Mouse (Mus musculus) NIH3T3 (cell line): ENCODE measurements around the gene Acox2.
"Not testable (repeated sequence)": the region's sequence is repeated elsewhere in the genome, so short reads cannot be mapped to it uniquely, and the experiment has no call there.

ENCODE experiments used
- DNase-seq: peaks from one replicate; pipeline ENCODE4 v3.0.0-alpha.2; 2012; ENCODE audit warnings: low read depth

Gene Acox2

DNA sequence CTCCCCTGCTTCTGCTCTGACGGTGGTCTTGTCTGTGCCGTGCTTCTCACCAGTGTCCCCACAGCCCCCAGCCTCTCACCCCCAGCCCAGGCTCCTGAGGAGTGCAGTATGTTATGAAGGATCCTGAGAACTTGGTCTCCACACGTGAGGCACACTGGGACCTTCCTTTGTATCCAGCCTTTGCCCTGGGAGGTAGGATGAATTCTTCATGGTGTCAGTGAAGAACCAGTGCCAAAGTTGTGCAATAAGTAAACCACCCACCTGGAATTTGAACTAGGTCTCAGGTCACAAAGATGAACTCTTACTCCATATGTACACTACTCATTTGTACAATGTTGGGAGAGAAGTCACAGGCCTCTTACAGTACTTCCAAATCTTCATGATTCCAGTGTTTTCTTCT is at the start of gene Acox2:
Gene Acox2 (minus strand): TSS at position 188 of the 400 bp plus-strand sequence.
- DNase-seq = no peak

DNA sequence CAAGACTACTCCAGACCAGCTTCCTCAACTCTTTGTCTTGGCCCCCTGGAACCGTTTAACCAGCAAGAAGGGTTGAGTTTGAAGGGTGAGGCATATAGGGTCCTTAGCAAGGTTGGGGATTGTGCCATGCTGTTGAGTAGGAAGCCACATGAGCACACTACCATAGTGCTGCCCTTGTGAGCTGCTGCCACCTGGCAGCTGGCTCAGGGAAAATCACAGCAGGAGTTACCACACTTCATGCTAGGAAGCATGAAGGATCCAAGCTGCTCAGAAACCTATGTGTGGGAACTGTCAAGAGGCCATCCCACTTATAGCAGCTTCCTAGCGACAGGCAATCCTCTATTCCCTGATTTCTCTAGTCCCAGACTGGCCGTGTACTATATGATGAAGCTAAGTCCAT is 49.5 kb upstream of the Acox2 start:
- no peak for DNase-seq

GRCm38 (mm10) chr14:8306884-8307283 is 47.7 kb upstream of the Acox2 start:
- DNase-seq = peak; percentile 17

GRCm38 (mm10) chr14:8305014-8305413 is 45.9 kb upstream of the Acox2 start:
- DNase-seq = no peak

- no peak for DNase-seq
Observed at GRCm38 (mm10) chr14:8304082-8304481, 44.9 kb upstream of the Acox2 start.

- DNase-seq = no peak
Observed at GRCm38 (mm10) chr14:8302687-8303086, 43.5 kb upstream of the Acox2 start.

GRCm38 (mm10) chr14:8300281-8300680 is 41.1 kb upstream of the Acox2 start:
- peak; percentile 32 for DNase-seq

DNA sequence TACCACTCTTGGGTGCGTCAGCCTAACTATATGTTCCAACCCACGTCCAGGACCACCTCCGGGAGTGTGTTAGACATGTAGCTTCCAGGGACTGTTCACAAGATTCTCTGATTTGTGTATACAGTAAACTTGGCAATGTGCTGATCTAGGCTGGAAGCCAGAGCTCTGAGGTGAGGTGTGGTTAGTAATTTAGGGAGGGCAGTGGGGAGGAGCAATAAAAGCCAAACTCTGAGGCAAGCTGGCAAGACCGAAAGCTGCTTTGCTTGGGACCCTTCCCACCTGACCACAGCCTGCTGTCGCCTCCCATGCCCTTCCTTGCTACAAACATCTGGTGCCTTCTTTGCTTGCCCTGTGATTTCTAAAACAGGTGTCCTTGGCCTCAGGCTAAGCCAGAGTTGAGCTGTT is 38.7 kb upstream of the Acox2 start:
- peak; percentile 77 for DNase-seq

DNA sequence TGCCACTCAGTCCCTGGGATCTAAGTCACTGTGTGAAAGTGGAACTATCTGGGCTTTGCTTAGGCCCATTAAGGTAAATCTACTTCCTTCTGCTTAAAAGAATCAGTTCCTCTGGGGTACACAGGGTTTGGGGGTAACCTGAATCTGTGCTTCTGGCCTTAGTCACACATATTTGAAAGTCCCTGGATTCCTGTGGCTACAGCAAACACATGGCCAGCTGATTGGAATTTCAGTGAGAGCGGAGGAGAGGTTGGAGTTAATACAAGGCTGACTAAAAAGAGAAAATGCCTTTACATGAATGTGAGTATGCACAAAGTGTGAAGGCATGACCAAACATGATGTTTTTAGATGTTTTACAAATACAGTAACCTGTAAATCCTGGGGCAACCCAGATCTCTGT is 35.1 kb upstream of the Acox2 start:
- DNase-seq = peak; percentile 45

- not testable (repeated sequence) for DNase-seq
Observed at GRCm38 (mm10) chr14:8286595-8286994, 27.4 kb upstream of the Acox2 start.

DNA sequence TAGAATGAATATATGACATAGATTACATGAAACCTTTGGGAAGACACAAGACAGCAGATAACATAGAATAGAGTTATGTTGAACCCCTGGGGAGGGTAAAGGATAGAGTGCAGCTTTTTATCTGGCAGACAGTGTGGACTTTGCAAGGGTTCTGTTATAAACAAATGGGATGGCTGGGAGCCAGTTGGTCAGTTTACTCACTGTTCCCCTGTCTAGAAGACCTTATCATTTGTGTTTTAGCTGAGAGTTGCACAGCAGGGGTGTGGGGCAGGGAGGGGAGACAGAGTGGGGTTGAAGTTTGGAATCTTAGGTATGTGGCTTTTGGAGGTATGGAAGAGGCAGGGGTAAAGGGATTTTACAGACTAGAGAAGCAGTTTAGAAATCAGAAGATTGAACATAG is 24.6 kb upstream of the Acox2 start:
- DNase-seq = peak; percentile 12

DNA sequence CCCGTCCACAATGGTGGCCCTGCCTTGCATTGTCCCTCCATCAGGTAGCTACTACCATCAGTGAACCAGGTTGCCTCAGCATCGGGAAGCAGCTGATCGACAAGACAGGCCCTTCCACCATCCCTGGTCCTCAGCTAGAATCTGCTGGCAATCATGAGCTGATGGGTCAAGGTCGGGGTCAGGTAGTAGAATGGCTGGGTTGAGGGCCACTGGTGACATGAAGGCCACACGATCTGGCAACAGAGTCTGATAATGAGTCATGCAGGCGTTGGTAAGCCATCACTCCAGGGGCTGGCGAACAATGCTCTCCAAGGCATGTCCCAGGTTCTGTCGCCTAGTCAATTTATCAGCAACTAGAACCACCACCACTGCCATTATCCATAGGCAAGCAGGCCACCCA is 12.1 kb upstream of the Acox2 start:
- not testable (repeated sequence) for DNase-seq

GRCm38 (mm10) chr14:8264378-8264777 is 5.2 kb upstream of the Acox2 start:
- no peak for DNase-seq

GRCm38 (mm10) chr14:8262242-8262641 is 3.1 kb upstream of the Acox2 start:
- no peak for DNase-seq

DNA sequence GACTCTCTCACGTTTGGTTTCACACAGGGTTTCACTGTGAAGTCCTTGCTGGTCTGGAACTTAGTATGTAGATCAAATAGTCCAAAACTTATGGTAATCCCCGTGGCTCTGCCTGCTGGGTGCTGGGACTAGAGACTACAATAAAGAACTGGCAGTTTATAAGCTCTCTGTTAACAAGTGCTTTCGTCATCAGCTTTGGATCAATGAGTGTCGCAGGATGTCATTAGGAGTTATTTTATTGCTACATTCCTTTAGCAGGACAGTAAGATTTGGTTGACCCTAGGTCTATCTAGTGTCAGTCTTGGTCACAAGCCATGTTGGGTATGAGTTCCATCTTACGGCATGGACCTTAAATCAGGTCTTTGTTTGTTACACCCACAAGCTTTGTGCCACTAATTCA is 1.1 kb upstream of the Acox2 start:
- DNase-seq = no peak

GRCm38 (mm10) chr14:8258752-8259151 is 401 bp downstream of the Acox2 start:
- DNase-seq = no peak

DNA sequence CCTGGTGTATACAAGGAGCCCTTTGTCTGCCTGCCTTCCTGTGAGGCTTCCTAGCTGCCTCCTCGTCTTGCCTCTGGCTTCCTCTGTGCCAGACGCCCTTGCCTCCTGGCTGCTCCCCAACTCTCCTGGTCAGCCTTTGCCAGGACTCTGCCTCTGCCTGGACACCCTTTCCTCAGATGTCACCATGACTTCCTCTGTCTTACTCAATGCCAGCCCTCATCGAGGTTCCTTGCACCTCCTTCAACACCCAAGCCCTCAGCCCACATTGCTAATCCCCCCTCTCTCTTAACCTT is 872 bp downstream of the Acox2 start:
- DNase-seq = peak; percentile 16

- DNase-seq = no peak
Observed at GRCm38 (mm10) chr14:8257521-8258334, 1.4 kb downstream of the Acox2 start.

DNA sequence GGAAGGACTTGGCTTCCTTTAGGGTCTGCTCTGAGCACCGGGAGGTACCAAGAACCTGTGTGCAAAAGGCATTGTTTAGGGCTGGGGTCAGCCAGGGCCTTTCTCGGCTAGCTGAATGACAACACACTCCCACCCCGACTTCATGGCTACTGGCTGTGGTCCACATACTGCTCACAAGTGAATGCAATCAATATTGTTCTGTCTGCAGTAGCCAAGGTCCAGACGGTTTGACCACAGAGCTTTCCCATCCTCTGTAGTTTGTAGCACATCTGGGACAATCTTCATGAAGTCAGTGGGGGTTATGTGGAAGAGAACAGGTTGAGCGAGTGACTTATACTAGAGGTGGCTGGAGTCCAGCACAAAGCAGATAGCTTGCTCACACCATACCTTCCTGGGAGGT is 2.3 kb downstream of the Acox2 start:
- no peak for DNase-seq

GRCm38 (mm10) chr14:8256072-8256471 is 3.1 kb downstream of the Acox2 start:
- DNase-seq = no peak

- DNase-seq = peak; percentile 77
Observed at GRCm38 (mm10) chr14:8255076-8255729, 4.0 kb downstream of the Acox2 start.

DNA sequence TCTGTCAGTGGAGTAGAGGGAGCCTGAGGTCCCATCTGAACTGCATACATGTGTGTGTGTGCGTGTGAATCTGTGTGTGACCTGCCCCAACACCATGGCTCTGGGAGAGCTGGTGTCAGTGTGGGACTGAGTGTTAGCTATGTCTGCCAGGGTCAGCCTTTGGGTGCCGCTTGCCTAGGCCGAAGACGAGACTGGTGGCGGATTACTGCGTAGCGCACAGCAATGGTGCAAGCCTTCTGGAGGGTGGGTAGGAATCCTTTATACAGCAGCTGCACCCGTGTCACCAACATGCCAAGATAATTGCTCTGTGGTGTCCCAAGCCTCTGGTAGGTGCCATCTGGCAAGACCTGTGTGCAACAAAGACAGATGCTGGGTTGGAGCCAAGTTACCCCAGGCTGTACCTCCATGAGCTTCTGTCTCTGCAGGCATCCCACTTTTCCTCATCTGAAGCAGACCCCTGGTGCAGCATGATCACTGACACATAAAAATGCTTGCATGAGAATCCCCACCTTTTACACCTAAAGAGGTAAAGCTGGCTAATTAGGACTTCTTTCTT is 7.7 kb downstream of the Acox2 start:
- no peak for DNase-seq

DNA sequence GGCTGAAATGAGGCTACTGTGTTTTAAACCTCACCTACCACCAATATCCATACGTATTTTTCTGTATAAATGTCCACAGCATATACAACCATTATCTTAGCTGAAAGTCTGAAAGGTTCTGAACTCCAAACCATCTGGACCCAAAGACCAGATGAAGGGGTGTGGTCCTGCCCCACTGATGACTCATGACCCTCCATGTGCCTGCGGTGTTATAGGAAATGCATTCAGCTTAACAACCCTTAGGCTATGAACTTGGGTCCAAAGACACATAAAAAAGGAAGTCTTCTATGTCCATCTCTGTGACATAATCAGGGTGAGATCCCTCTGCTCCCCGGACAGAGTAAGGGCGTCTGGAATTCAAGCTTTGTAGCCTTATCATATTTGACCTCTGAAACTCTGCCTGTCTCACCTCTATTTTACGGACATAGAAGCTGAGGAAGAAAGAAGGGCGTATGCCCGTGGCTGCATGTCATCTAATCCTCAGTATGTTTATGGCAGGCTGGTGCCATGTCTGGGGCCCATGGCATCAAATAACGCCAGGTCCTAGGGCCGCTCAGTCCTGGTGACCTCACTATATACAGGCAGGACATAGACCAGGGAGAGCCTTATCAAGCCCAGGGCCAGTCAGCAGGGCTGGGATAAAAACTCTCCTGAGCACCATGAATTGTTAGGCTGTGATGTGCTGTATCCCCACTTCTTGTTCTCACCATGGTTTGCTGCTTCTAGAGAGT is 8.8 kb downstream of the Acox2 start:
- DNase-seq = no peak
